Mouse (Mus musculus) liver, adult 2 months (tissue): ENCODE measurements at regions not wholly inside any gene's neighbourhood (a gene's known extent, or its start where the extent isn't known, plus 50 kb on each side); places are given as distances from the start of the nearest gene placed in this dataset.

Experiments used
- CTCF ChIP-seq: fragments of 200-500 bp; IDR thresholded peaks from 2 replicates; pipeline ENCODE4 v1.5.1; 2011; ENCODE audit warnings: low read depth, low read length, control low read depth
- POLR2A ChIP-seq: fragments of 200-500 bp; IDR thresholded peaks from 2 replicates; pipeline ENCODE4 v1.6.1; 2011; ENCODE audit warnings: low read length, control low read depth; ENCODE audit not compliant: insufficient read depth; ENCODE audit errors: extremely low read depth

DNA sequence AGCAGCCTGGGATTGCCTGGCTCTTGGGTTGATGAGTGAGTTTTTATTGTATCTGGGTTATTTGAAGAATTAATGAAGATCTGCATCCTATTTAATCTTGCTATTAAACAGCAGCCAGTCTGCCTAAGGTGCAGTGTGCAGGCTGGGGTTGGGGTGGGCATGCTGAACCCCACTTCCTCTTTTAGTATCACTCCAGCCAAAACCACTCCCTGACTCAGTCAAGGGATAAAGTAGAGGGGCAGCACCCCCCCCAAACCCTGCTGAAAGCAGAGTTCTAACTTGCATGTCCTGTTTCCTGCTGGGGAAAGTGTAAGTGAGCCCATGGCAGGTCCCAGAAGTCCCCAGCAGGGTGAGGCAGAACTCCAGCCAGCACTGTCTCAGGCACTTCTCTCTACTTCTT, 292.7 kb upstream of the Rtl1 start:
- no peak for TF ChIP-seq CTCF
- no peak for TF ChIP-seq POLR2A
